Mouse (Mus musculus) intestine, embryonic 14.5 days (tissue): ENCODE data around the gene Nme7. TPM values are rescaled to one million over a fixed set of nuclear protein-coding genes. Genes with fewer than 3 reads are reported as not detected.

Experiments used
- ATAC-seq: fragments of 200-750 bp; cut with Nextera tagmentation; replicated peaks from 2 replicates; pipeline ENCODE4 v1.8.0; 2017; ENCODE audit warnings: low read depth, moderate number of reproducible peaks, moderate TSS enrichment, moderate library complexity; ENCODE audit not compliant: low FRiP score, low TSS enrichment
- DNase-seq: peaks from one replicate; pipeline ENCODE4 v3.0.0-alpha.2; 2018; ENCODE audit warnings: low spot score
- H3K27ac ChIP-seq: fragments of 300-500 bp; sonication (generic); 2 replicates; pipeline ENCODE4 v1.5.1; 2014; ENCODE audit warnings: low read depth, mild to moderate bottlenecking, control low read depth
- H3K27me3 ChIP-seq: fragments of 300-500 bp; sonication (generic); replicated peaks from 2 replicates; pipeline ENCODE4 v1.6.1; 2014; ENCODE audit warnings: low read length, control low read depth; ENCODE audit not compliant: control insufficient read depth, insufficient read depth
- H3K36me3 ChIP-seq: fragments of 300-500 bp; sonication (generic); 2 replicates; pipeline ENCODE4 v1.6.1; 2014; ENCODE audit warnings: low read length, control low read depth; ENCODE audit not compliant: control insufficient read depth, insufficient read depth
- H3K4me1 ChIP-seq: fragments of 300-500 bp; sonication (generic); replicated peaks from 2 replicates; pipeline ENCODE4 v1.6.1; 2014; ENCODE audit warnings: low read length, control low read depth, mixed read lengths; ENCODE audit not compliant: control insufficient read depth, insufficient read depth
- H3K4me2 ChIP-seq: fragments of 300-500 bp; sonication (generic); 2 replicates; pipeline ENCODE4 v1.6.1; 2014; ENCODE audit warnings: low read length
- H3K4me3 ChIP-seq: fragments of 300-500 bp; sonication (generic); 2 replicates; pipeline ENCODE4 v1.5.1; 2014; ENCODE audit warnings: low read depth, low read length, control low read depth, mixed read lengths
- H3K9ac ChIP-seq: fragments of 300-500 bp; sonication (generic); 2 replicates; pipeline ENCODE4 v1.6.1; 2014; ENCODE audit warnings: mild to moderate bottlenecking, low read length
- H3K9me3 ChIP-seq: fragments of 300-500 bp; sonication (generic); 2 replicates; pipeline ENCODE4 v1.6.1; 2016; ENCODE audit warnings: low read length, control low read depth; ENCODE audit not compliant: control insufficient read depth
- WGBS: fragments of 180-500 bp; shearing (Covaris S2); extraction: QIAGEN DNeasy Blood & Tissue Kit; methylation state at CpG from one replicate; pipeline ENCODE4 v1.1.7; 2014; 5-methylcytosine and 5-hydroxymethylcytosine counted together
- polyA plus RNA-seq: library from polyadenylated mRNA; unstranded; fragments of >200 nt; fragmentation: Nextera tagmentation; extraction: Ambion mirVana; gene quantifications from 2 replicates; pipeline ENCODE4 v1.2.1, GENCODE M21; 2014

The Nme7 gene
- polyA plus RNA-seq, 1 experiment from 2014 or later, result 34.5 TPM

- ATAC-seq (no peak), DNase-seq (no peak)
- 0 out of 2 replicates have a peak overlapping the region, but pooled peaks have one; percentile 58 for H3K27ac ChIP-seq
- WGBS, result 5% methylated on average over 8 of the region's 8 CpGs
- H3K4me3 ChIP-seq, result peak overlapping the region; percentile 63
- no peaks in the 10 kb centered on the region for H3K9me3 ChIP-seq
- H3K27me3 ChIP-seq, result peaks cover 23% of the 10 kb centered on the region
- H3K36me3 ChIP-seq, result peaks cover 15% of the 10 kb centered on the region
- H3K4me2 ChIP-seq, result peak overlapping the region; percentile 76
- H3K9ac ChIP-seq, result peak overlapping the region; percentile 81
- 0 out of 2 replicates have a peak, but pooled peaks cover 9% of the 10 kb centered on the region for H3K4me1 ChIP-seq
Measured at GRCm38 (mm10) chr1:164456731-164457130, 152.8 kb downstream of the Nme7 start.

GRCm38 (mm10) chr1:164457531-164458244 lies 153.8 kb downstream of the Nme7 start:
- WGBS, result under 1% methylated on average over 67 of the region's 76 CpGs
- Histone ChIP-seq H3K4me2 (peak overlapping the region; percentile 76), H3K4me3 (peak overlapping the region; percentile 63), H3K9me3 (no peaks in the 10 kb centered on the region), H3K27me3 (peaks cover 23% of the 10 kb centered on the region), H3K36me3 (peaks cover 9% of the 10 kb centered on the region), H3K27ac (peak overlapping the region; percentile 58), H3K4me1 (0 out of 2 replicates have a peak, but pooled peaks cover 9% of the 10 kb centered on the region), H3K9ac (peak overlapping the region; percentile 81)
- ATAC-seq, result peak; percentile 85
- DNase-seq, result peak; percentile 92

GRCm38 (mm10) chr1:164458245-164458613 lies 154.3 kb downstream of the Nme7 start, which contains the start of gene Atp1b1:
Gene Atp1b1 (minus strand): TSS chr1:164458355.
- peak within 1 kb of the TSS; percentile 58 for H3K27ac ChIP-seq
- WGBS, result under 1% methylated on average over 23 of the region's 35 CpGs
- DNase-seq (no peak), ATAC-seq (peak; percentile 93)
- H3K9me3 ChIP-seq, result no peaks in the 10 kb centered on the region
- H3K4me3 ChIP-seq, result peak within 1 kb of the TSS; percentile 63
- peak within 1 kb of the TSS; percentile 76 for H3K4me2 ChIP-seq
- peak within 1 kb of the TSS; percentile 81 for H3K9ac ChIP-seq
- H3K27me3 ChIP-seq, result peaks cover 23% of the 10 kb centered on the region
- H3K36me3 ChIP-seq, result 0 out of 2 replicates have a peak, but pooled peaks cover 3% of the 10 kb centered on the region
- H3K4me1 ChIP-seq, result 0 out of 2 replicates have a peak, but pooled peaks cover 9% of the 10 kb centered on the region

GRCm38 (mm10) chr1:164458621-164459051 lies 154.7 kb downstream of the Nme7 start:
- H3K9me3 ChIP-seq, result no peaks in the 10 kb centered on the region
- H3K27ac ChIP-seq, result peak overlapping the region; percentile 58
- H3K9ac ChIP-seq, result peak overlapping the region; percentile 43
- WGBS, result 4% methylated on average over 22 of the region's 22 CpGs
- peak overlapping the region; percentile 76 for H3K4me2 ChIP-seq
- H3K4me3 ChIP-seq, result peak overlapping the region; percentile 63
- peaks cover 23% of the 10 kb centered on the region for H3K27me3 ChIP-seq
- ATAC-seq (peak; percentile 78), DNase-seq (no peak)
- 0 out of 2 replicates have a peak, but pooled peaks cover 9% of the 10 kb centered on the region for H3K4me1 ChIP-seq
- H3K36me3 ChIP-seq, result no peaks in the 10 kb centered on the region

GRCm38 (mm10) chr1:164459127-164459905 lies 155.4 kb downstream of the Nme7 start:
- no peak for ATAC-seq
- Histone ChIP-seq H3K27me3 (peaks cover 23% of the 10 kb centered on the region), H3K4me1 (0 out of 2 replicates have a peak, but pooled peaks cover 7% of the 10 kb centered on the region), H3K4me2 (peak overlapping the region; percentile 76), H3K36me3 (no peaks in the 10 kb centered on the region), H3K4me3 (peak overlapping the region; percentile 63; the same call in 1 of the 2 replicates), H3K9me3 (no peaks in the 10 kb centered on the region), H3K9ac (no peak overlapping the region), H3K27ac (peak overlapping the region; percentile 58)
- WGBS, result 57% methylated on average over 12 of the region's 12 CpGs
- DNase-seq, result no peak

GRCm38 (mm10) chr1:164460921-164461697 lies 157.2 kb downstream of the Nme7 start:
- no peak for ATAC-seq
- Histone ChIP-seq H3K27me3 (peaks cover 21% of the 10 kb centered on the region), H3K4me2 (0 out of 2 replicates have a peak overlapping the region, but pooled peaks have one; percentile 11), H3K4me1 (no peaks in the 10 kb centered on the region), H3K9me3 (no peaks in the 10 kb centered on the region), H3K9ac (no peak overlapping the region), H3K27ac (no peak overlapping the region; the same call in 1 of the 2 replicates), H3K36me3 (no peaks in the 10 kb centered on the region), H3K4me3 (no peak overlapping the region)
- WGBS, result 65% methylated on average over 13 of the region's 13 CpGs
- no peak for DNase-seq

GRCm38 (mm10) chr1:164461726-164462125 lies 157.8 kb downstream of the Nme7 start:
- WGBS, result 34% methylated on average over 10 of the region's 10 CpGs

GRCm38 (mm10) chr1:164467406-164467805 lies 163.5 kb downstream of the Nme7 start:
- H3K9me3 ChIP-seq, result no peaks in the 10 kb centered on the region
- no peaks in the 10 kb centered on the region for H3K4me1 ChIP-seq
- no peak for DNase-seq
- H3K27ac ChIP-seq, result no peak overlapping the region
- no peaks in the 10 kb centered on the region for H3K27me3 ChIP-seq
- no peak overlapping the region for H3K9ac ChIP-seq
- H3K4me3 ChIP-seq, result no peak overlapping the region
- no peak overlapping the region for H3K4me2 ChIP-seq
- ATAC-seq, result no peak
- 90% methylated on average over 10 of the region's 10 CpGs for whole genome bisulfite sequencing
- no peaks in the 10 kb centered on the region for H3K36me3 ChIP-seq

More at GRCm38 (mm10) chr1:164461726-164462125, 157.8 kb downstream of the Nme7 start:
- ATAC-seq, result no peak
- Histone ChIP-seq H3K4me2 (0 out of 2 replicates have a peak overlapping the region, but pooled peaks have one; percentile 11), H3K9me3 (no peaks in the 10 kb centered on the region), H3K9ac (no peak overlapping the region), H3K27ac (no peak overlapping the region), H3K27me3 (peaks cover 15% of the 10 kb centered on the region), H3K4me3 (no peak overlapping the region), H3K36me3 (no peaks in the 10 kb centered on the region), H3K4me1 (no peaks in the 10 kb centered on the region)
- DNase-seq, result no peak
